Comparison of ENCODE assay signal across 18 mouse cellular contexts in genomic region chr3:87575766-87576165, GRCm38 (mm10). TPM values are rescaled to one million over a fixed set of nuclear protein-coding genes. Genes with fewer than 3 reads are reported as not detected.
DNase-seq lines count a peak whose midpoint lies in the region; ATAC-seq and TF ChIP-seq lines count a peak whose summit lies in the region.
"Had no signal": no experiment of that assay in that cellular context is flagged by ENCODE, and none has a peak within 500 bp of the region (broad histone marks: within the 10 kb centered on the region; RNA-seq: fewer than 3 reads in every experiment).

No protein-coding gene starts in this region.

- WGBS in heart, adult 2 months = 21% methylated on average over 6 of the region's 6 CpGs
- 29% methylated on average over 6 of the region's 6 CpGs for WGBS in limb, embryonic 14.5 days
- WGBS in intestine, embryonic 15.5 days = 30% methylated on average over 6 of the region's 6 CpGs
- WGBS in intestine, postnatal 0 days = 29% methylated on average over 6 of the region's 6 CpGs

- no peak overlapping the region for H3K4me2 ChIP-seq in limb, embryonic 14.5 days (replicated peaks; ENCODE audit: low read depth, low read length, severe bottlenecking)
- no peak overlapping the region for H3K4me2 ChIP-seq in intestine, embryonic 15.5 days (replicated peaks)
- no peak overlapping the region for H3K4me2 ChIP-seq in intestine, postnatal 0 days (replicated peaks; ENCODE audit: low read depth)
- H3K4me2 ChIP-seq: heart, embryonic 12.5 days; neural tube, embryonic 13.5 days had no signal

- no peaks in the 10 kb centered on the region for H3K79me2 ChIP-seq in heart, adult 2 months (replicated peaks; ENCODE audit: control insufficient read depth, insufficient read depth, low read length)

- peak; percentile 43 for DNase-seq in heart, adult 11 months
- no peak for DNase-seq in heart, adult 2 months
- peak; percentile 49 for DNase-seq in ES-CJ7 (ENCODE audit: low read depth, low spot score)
- peak; percentile 17 for DNase-seq in c-Kit-positive CD71-positive TER-119-negative erythroid progenitor cells, embryonic 14.5 days (ENCODE audit: low read depth)
- DNase-seq in limb, embryonic 14.5 days (ENCODE audit: low spot score) = peak; percentile 23
- DNase-seq in spleen, adult 18-20 months = no peak
- DNase-seq: cerebellum, adult 18-20 months; gastrocnemius, postnatal 10 days; heart, postnatal 36 days; kidney, postnatal 10 days; lung, postnatal 10 days had no signal

- no peak overlapping the region for H3K4me3 ChIP-seq in heart, adult 2 months
- no peak overlapping the region for H3K4me3 ChIP-seq in limb, embryonic 14.5 days (replicated peaks; ENCODE audit: low read length)
- H3K4me3 ChIP-seq in intestine, embryonic 15.5 days (replicated peaks) = no peak overlapping the region
- no peak overlapping the region for H3K4me3 ChIP-seq in intestine, postnatal 0 days (ENCODE audit: low read depth, low read length)
- H3K4me3 ChIP-seq: erythroblast, embryonic 14.5 days; heart, embryonic 12.5 days; midbrain, embryonic 10.5 days; neural tube, embryonic 13.5 days had no signal

- H3K27me3 ChIP-seq in heart, adult 2 months (ENCODE audit: control insufficient read depth, insufficient read depth, low read length) = no peaks in the 10 kb centered on the region
- no peaks in the 10 kb centered on the region for H3K27me3 ChIP-seq in limb, embryonic 14.5 days (ENCODE audit: control insufficient read depth, insufficient read depth, low read length)
- H3K27me3 ChIP-seq in intestine, embryonic 15.5 days (replicated peaks) = no peaks in the 10 kb centered on the region
- H3K27me3 ChIP-seq in intestine, postnatal 0 days (replicated peaks; ENCODE audit: control insufficient read depth, insufficient read depth, low read length) = no peaks in the 10 kb centered on the region
- H3K27me3 ChIP-seq: neural tube, embryonic 13.5 days had no signal

- TF ChIP-seq CTCF in heart, adult 2 months (IDR thresholded peaks at IDR 0.05) = no peak
- no peak for TF ChIP-seq CTCF in intestine, postnatal 0 days (IDR thresholded peaks at IDR 0.05; ENCODE audit: low read depth)

- H3K9ac ChIP-seq in heart, adult 2 months (ENCODE audit: low read depth, low read length) = no peak overlapping the region
- H3K9ac ChIP-seq in limb, embryonic 14.5 days (ENCODE audit: low read depth, low read length, severe bottlenecking) = no peak overlapping the region
- no peak overlapping the region for H3K9ac ChIP-seq in intestine, embryonic 15.5 days
- H3K9ac ChIP-seq in intestine, postnatal 0 days (ENCODE audit: low read depth, low read length) = no peak overlapping the region
- H3K9ac ChIP-seq: heart, embryonic 12.5 days; liver, embryonic 14.5 days; neural tube, embryonic 13.5 days had no signal

- TF ChIP-seq EP300 in heart, adult 2 months (IDR thresholded peaks at IDR 0.05; ENCODE audit: insufficient read depth, low read depth, low read length) = no peak

- H3K4me1 ChIP-seq in heart, adult 2 months (ENCODE audit: control insufficient read depth, insufficient read depth, low read length) = no peaks in the 10 kb centered on the region
- no peaks in the 10 kb centered on the region for H3K4me1 ChIP-seq in limb, embryonic 14.5 days (ENCODE audit: control insufficient read depth, insufficient read depth, low read length)
- H3K4me1 ChIP-seq in intestine, embryonic 15.5 days (replicated peaks) = no peaks in the 10 kb centered on the region
- no peaks in the 10 kb centered on the region for H3K4me1 ChIP-seq in intestine, postnatal 0 days (replicated peaks; ENCODE audit: control insufficient read depth, insufficient read depth, low read length)
- H3K4me1 ChIP-seq: heart, embryonic 12.5 days; midbrain, embryonic 10.5 days; neural tube, embryonic 13.5 days had no signal

- no peak for TF ChIP-seq POLR2A in heart, adult 2 months (IDR thresholded peaks at IDR 0.05; ENCODE audit: insufficient read depth, low read depth, low read length)
- no peak for TF ChIP-seq POLR2A in limb, embryonic 14.5 days (IDR thresholded peaks at IDR 0.05; ENCODE audit: borderline replicate concordance, extremely low read depth, insufficient read depth, insufficient read length)

- no peaks in the 10 kb centered on the region for H3K9me3 ChIP-seq in limb, embryonic 14.5 days (ENCODE audit: control insufficient read depth, low read length)
- no peaks in the 10 kb centered on the region for H3K9me3 ChIP-seq in intestine, embryonic 15.5 days
- H3K9me3 ChIP-seq in intestine, postnatal 0 days (ENCODE audit: control insufficient read depth) = peaks cover under 1% of the 10 kb centered on the region; the same call in 1 of the 2 replicates

- no peaks in the 10 kb centered on the region for H3K36me3 ChIP-seq in heart, adult 2 months (ENCODE audit: control insufficient read depth, insufficient read depth, low read length)
- no peaks in the 10 kb centered on the region for H3K36me3 ChIP-seq in limb, embryonic 14.5 days (ENCODE audit: control insufficient read depth, insufficient read depth, low read length)
- no peaks in the 10 kb centered on the region for H3K36me3 ChIP-seq in intestine, embryonic 15.5 days
- no peaks in the 10 kb centered on the region for H3K36me3 ChIP-seq in intestine, postnatal 0 days (ENCODE audit: control insufficient read depth, insufficient read depth)
- H3K36me3 ChIP-seq: heart, embryonic 12.5 days; midbrain, embryonic 10.5 days; neural tube, embryonic 13.5 days had no signal

- intact Hi-C loops in heart, adult 2 months (cut with DNase I) = no loop called here

- ATAC-seq in limb, embryonic 14.5 days (ENCODE audit: low FRiP score, low read depth) = no peak
- ATAC-seq in intestine, embryonic 15.5 days = no peak
- ATAC-seq in intestine, postnatal 0 days = no peak

- H3K27ac ChIP-seq in heart, adult 2 months = no peak overlapping the region
- H3K27ac ChIP-seq in limb, embryonic 14.5 days (replicated peaks; ENCODE audit: low read depth, low read length) = no peak overlapping the region
- no peak overlapping the region for H3K27ac ChIP-seq in intestine, embryonic 15.5 days
- no peak overlapping the region for H3K27ac ChIP-seq in intestine, postnatal 0 days (ENCODE audit: low read depth, low read length)
- H3K27ac ChIP-seq: liver, embryonic 14.5 days; midbrain, embryonic 10.5 days; neural tube, embryonic 13.5 days had no signal

RNA-seq across cellular contexts. Expression of gene Arhgef11, which starts 41.6 kb away (rescaled TPM):
- total RNA-seq in heart, adult 2 months (2021) = 10 to 100 TPM; 16.0 to 20.4 TPM
- 19.5 and 31.4 TPM in 2 replicates for polyA plus RNA-seq in heart, adult 2 months (2012; rRNA removed)
- polyA plus RNA-seq in limb, embryonic 14.5 days (2012; rRNA removed) = 28.2 and 36.4 TPM in 2 replicates
- polyA plus RNA-seq in limb, embryonic 14.5 days (2014; fragmentation: Nextera tagmentation; extraction: Ambion mirVana) = 16.1 and 19.0 TPM in 2 replicates
- polyA plus RNA-seq in intestine, embryonic 15.5 days (2015; fragmentation: Nextera tagmentation; extraction: Ambion mirVana) = 13.7 and 14.4 TPM in 2 replicates
- 6.5 and 7.6 TPM in 2 replicates for polyA plus RNA-seq in intestine, postnatal 0 days (2015; fragmentation: Nextera tagmentation; extraction: Ambion mirVana)

RNA-seq across cellular contexts. Expression of gene Etv3, which starts 50.6 kb away (rescaled TPM):
- total RNA-seq in heart, adult 2 months (2021) = 10 to 100 TPM; 17.7 to 18.5 TPM
- polyA plus RNA-seq in heart, adult 2 months (2012; rRNA removed) = 9.0 and 12.2 TPM in 2 replicates
- polyA plus RNA-seq in limb, embryonic 14.5 days (2012; rRNA removed) = 18.7 and 20.0 TPM in 2 replicates
- 17.1 and 17.2 TPM in 2 replicates for polyA plus RNA-seq in limb, embryonic 14.5 days (2014; fragmentation: Nextera tagmentation; extraction: Ambion mirVana)
- 12.5 and 13.1 TPM in 2 replicates for polyA plus RNA-seq in intestine, embryonic 15.5 days (2015; fragmentation: Nextera tagmentation; extraction: Ambion mirVana)
- 9.5 and 11.2 TPM in 2 replicates for polyA plus RNA-seq in intestine, postnatal 0 days (2015; fragmentation: Nextera tagmentation; extraction: Ambion mirVana)

Comparison
In these comparisons a context has a peak if more than half of its experiments do, and no peak if none do; other contexts are left out.
1. DNase-seq: peak in heart, adult 11 months (single experiment), ES-CJ7 (single experiment), c-Kit-positive CD71-positive TER-119-negative erythroid progenitor cells, embryonic 14.5 days (single experiment) and limb, embryonic 14.5 days (single experiment); none in heart, adult 2 months (0 of 2) and spleen, adult 18-20 months (0 of 2).